Mouse (Mus musculus): ENCODE measurements around the gene Arl5b.
A peak's percentile ranks its signal among the peaks of the same experiment; 100 is the strongest.

The Arl5b gene

GRCm38 (mm10) chr2:15049117-15049873 lies at the start of gene Arl5b:
Gene Arl5b (plus strand): TSS chr2:15049395.
- DNase-seq, result peak; percentile 96 to 97

- no peak for DNase-seq
These were observed 41.7 kb upstream of the Arl5b start for GRCm38 (mm10) chr2:15007531-15007930.

- no peak for DNase-seq
These were observed 41.1 kb upstream of the Arl5b start for GRCm38 (mm10) chr2:15008072-15008471.

GRCm38 (mm10) chr2:15026817-15027216 lies 22.4 kb upstream of the Arl5b start:
- no peak for DNase-seq

- no peak for DNase-seq
These were observed 21.4 kb upstream of the Arl5b start for GRCm38 (mm10) chr2:15027816-15028215.

GRCm38 (mm10) chr2:15038705-15039104 lies 10.5 kb upstream of the Arl5b start:
- peak; percentile 60 to 70 for DNase-seq

GRCm38 (mm10) chr2:15040326-15040725 lies 8.9 kb upstream of the Arl5b start:
- peak in 1 of 2 experiments; percentile 29 for DNase-seq

GRCm38 (mm10) chr2:15054496-15054895 lies 5.3 kb downstream of the Arl5b start:
- DNase-seq, result peak in 1 of 2 experiments; percentile 4

GRCm38 (mm10) chr2:15054945-15055637 lies 5.9 kb downstream of the Arl5b start, which contains the start of gene Nsun6:
Gene Nsun6 (minus strand): TSS chr2:15055069.
- peak; percentile 97 to 99 for DNase-seq

- no peak for DNase-seq
These were observed 6.6 kb downstream of the Arl5b start for GRCm38 (mm10) chr2:15055741-15056151.

GRCm38 (mm10) chr2:15058227-15058626 lies 9.0 kb downstream of the Arl5b start:
- peak in 1 of 2 experiments; percentile 11 for DNase-seq

GRCm38 (mm10) chr2:15060856-15061255 lies 11.7 kb downstream of the Arl5b start:
- DNase-seq, result no peak

GRCm38 (mm10) chr2:15063815-15064214 lies 14.6 kb downstream of the Arl5b start:
- no peak for DNase-seq

GRCm38 (mm10) chr2:15064380-15065269 lies 15.4 kb downstream of the Arl5b start:
- DNase-seq, result peak in 1 of 2 experiments; percentile 37

- no peak for DNase-seq
These were observed 16.3 kb downstream of the Arl5b start for GRCm38 (mm10) chr2:15065447-15065846.

GRCm38 (mm10) chr2:15067091-15067490 lies 17.9 kb downstream of the Arl5b start:
- DNase-seq, result no peak

- no peak for DNase-seq
These were observed 34.5 kb downstream of the Arl5b start for GRCm38 (mm10) chr2:15083702-15084101.

- DNase-seq, result no peak
These were observed 38.1 kb downstream of the Arl5b start for GRCm38 (mm10) chr2:15087308-15087707.

- DNase-seq, result no peak
These were observed 47.4 kb downstream of the Arl5b start for GRCm38 (mm10) chr2:15096514-15097090.

GRCm38 (mm10) chr2:15104386-15104785 lies 55.2 kb downstream of the Arl5b start:
- no peak for DNase-seq

- DNase-seq, result no peak
These were observed 62.1 kb downstream of the Arl5b start for GRCm38 (mm10) chr2:15111290-15111689.

GRCm38 (mm10) chr2:15111808-15112440 lies 62.7 kb downstream of the Arl5b start:
- no peak for DNase-seq
